Mouse (Mus musculus): ENCODE data around the gene Rbms3.

Rbms3 gene

DNA sequence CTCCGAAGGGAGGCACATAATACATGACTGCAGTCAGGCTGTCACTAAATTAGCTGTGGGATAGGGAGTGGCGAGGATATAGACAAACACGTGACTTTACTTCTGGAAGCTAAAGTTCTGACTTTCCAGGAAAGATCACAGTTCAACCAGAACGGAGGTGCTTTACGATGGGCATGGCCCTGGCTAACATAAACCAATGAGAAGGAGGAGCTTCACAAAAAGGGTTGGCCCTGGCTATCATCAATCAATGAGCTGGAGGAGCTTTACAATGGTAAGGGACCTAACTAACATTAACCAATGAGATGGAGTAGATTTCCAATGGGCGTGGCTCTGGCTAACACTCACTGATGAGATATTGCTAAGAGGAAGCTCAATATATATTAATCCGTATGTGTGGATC is 457.2 kb downstream of the Rbms3 start:
- DNase-seq, result no peak

DNA sequence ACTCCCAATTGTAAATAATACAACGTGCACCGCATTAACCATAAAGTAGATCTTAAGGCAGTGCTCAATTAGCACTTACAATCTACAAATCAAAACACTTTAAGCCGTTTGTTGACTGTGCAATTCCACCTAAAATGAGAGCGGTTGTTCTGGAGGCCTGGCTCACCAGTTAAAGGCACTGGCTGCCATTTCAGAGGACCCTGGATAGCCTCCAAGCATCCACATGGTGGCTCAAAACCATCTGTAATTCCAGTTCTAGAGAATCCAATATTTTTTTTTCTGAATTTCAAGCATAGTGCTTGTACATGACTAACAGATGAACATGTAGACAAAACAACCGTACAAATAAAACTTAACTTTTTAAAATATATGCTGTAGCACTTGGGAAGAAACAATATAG is 460.5 kb downstream of the Rbms3 start:
- no peak for DNase-seq

DNA sequence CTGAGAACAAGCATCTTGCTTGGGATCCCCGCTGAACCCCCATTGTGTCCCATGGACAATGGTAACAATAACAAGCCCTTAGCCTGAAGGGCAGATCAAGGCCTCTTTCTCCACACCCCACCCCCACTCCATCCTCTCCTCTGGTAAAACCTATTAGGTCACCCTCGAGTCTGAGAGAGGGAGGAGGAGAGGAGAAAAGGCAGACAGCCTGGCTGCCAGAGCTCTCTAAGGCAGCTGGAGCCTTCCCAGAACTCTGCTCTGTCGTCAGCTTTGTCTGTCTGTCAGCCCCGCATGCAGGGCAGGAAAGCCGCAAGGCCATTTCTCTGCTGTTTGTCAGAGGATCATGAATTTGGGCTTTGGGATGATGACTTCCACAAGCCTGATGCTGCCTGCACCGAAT is 466.6 kb downstream of the Rbms3 start:
- peak; percentile 25 for DNase-seq

DNA sequence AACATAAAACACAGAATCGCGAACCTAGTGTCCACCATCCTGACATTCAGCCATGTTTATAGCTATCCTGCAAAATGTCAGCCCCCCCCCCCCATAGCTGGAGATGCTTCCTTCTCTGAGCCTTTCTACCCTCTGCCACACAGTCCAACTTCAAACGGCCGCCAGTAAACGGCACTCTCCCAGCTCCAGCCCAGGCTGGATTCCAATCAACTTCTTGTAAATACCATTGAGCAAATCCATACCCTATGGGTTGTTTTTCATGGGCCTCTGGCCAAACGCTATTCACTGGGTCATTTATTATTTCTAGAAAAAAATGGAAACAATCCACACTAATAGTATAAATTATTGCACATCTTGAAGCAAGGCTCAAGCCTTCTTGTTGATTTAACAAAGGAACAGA is 468.6 kb downstream of the Rbms3 start:
- DNase-seq, result no peak

DNA sequence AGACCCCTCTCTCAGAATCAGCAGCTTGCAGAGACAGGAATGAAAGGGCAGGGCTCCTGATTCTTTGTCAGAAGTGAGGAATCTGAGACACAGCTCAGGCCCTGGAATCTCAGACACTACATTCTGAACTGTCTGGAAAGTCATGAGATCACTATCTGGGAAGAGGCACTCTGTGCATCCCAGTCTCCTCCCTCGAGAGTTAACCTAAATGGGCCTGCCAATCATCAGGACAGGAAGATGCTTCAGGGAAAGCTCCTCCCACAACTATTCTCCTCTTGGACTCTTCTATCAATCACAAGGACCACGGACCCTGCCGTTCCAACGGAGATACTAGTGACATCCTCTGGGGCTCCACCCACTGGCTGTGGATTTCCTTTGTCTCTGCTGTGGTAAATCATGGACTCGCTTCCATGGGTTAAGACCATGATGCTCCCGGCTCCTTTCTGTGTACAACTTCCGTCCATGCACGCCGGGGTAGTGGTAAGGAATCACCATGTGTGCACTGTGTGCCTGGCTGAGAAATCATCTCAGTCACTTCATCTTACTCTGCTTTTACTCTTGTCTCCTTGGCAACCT is 473.3 kb downstream of the Rbms3 start:
- no peak for DNase-seq

DNA sequence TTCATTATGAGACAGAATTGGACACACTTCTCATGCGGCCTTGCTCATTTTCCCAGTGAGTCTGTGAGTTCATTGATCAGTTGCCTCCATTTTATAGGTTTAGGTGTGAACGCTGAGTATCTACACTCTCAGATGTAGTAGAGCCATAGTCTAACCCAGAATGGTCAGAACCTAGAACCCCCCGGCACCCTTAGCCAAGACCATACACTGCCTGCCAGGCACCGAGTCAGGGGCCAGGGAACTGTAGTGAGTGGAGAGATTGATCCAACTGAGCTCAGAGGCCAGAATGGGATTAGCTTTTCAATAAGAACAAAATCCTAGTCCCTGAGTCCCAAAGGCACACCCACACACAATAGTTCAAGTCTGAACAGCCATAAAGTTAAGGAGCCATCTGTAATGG is 475.1 kb downstream of the Rbms3 start:
- DNase-seq, result no peak

DNA sequence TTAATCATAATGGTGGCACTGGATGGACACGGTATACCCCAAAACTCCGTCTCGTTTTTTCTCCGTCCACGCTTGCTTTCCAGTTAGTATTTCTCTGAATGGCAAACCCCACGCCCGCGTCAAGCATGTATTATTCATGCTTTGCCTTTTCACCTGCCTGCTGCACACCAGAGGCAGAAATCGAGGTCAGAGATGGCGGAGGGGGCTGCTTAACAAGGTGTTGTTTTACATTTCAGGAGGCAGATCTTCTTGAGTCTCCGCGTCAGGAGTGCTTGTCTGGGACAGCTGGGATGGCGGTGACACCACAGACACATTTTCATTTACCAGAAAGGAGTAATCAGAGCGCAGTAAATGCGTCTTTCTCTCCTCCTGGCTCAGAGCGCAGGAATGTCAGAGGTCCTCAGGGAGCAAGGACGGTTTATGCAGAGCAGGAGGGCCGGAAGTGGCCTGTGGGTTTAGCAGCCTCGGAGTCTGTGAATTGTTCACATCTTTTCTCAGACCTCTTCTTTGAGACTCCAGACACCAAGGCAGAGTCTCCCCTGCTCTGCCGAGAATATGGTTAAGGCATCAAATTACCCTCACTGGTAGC is 475.9 kb downstream of the Rbms3 start:
- DNase-seq, result no peak

DNA sequence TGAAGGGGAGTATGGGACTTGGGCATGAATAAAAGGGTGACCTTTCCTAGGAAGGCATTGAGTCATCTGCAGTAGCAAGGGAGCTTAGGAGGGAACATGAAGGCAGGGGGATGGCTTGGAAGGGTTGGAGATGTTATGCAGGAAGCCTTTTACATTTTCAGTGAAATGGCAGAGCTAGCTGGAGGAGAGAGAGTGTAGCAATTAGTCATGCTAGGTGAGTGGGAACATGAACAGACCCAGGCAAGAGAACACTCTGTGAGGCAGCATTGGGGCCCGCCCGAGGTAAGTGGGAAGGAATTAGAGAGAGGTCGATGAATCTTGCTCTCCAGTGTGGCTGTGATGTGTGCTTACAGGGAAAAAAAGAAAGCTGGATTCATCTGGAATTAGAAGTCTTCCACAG is 477.8 kb downstream of the Rbms3 start:
- no peak for DNase-seq

DNA sequence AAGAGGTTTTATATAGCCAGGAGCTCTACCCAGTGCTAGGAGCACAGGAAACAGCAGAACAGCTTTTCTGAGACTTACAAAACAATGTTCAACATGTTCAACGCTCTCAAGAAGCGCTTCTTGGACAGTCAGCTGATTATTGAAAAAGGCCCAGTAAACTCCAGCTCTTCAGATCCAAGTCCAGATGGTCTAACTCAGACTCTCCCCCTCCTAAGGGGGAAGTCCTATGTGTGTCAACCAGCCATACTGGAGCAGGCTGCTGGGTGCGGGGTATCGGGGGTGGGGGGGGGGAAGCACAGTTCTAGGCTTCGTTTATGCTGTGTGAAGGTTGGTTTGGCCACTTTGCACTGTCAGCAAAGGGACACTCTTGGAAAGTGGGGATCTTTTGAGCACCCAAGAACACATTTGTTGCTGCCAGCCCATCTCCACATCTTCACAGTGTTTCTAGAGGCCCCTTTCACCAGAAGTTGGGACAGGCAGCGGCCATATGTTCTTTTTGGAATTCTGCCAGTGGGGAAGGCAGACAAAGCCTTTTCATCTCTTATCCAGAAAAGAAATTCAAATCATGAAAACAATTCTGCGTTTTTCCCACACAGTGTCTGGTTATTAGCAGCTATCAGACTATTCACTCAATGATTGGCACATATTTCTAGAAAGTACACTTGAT is 485.5 kb downstream of the Rbms3 start:
- no peak for DNase-seq

DNA sequence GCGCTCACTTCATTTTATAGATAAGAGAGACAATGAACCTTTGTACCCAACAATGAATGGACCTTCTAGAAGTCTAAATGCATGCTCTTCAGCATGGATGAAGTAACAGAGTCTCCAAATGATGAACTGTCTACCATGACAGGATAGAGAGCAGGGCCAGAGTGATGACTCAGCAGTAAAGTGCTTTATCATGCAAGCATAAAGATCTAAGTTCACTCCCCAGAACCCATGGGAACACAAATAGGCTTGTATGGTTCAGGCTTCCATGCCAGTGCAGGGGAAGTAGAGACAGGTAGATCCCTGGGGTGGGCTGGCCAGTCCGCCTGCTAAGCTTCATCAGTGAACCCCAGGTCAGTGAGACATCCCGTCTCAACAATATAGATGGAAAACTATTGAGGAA is 489.7 kb downstream of the Rbms3 start:
- DNase-seq, result no peak

DNA sequence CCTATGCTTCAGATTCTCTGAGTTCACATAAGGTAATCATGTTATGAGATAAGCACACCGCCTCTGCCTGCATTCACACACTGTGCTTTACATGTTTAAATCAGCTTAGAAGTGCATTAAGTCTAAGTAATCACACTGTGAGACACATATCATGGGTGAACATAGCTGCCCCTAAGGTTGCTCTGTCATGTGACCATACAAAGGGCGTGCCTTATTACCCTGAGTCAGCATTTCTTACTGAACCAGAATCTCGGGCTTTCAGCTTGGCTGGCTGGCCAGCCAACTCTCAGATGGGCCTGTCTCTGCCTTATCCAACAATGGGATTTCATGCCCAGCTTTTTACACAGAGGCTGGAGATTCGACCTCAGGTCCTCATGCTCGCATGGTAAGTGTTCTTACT is 493.3 kb downstream of the Rbms3 start:
- DNase-seq, result no peak

DNA sequence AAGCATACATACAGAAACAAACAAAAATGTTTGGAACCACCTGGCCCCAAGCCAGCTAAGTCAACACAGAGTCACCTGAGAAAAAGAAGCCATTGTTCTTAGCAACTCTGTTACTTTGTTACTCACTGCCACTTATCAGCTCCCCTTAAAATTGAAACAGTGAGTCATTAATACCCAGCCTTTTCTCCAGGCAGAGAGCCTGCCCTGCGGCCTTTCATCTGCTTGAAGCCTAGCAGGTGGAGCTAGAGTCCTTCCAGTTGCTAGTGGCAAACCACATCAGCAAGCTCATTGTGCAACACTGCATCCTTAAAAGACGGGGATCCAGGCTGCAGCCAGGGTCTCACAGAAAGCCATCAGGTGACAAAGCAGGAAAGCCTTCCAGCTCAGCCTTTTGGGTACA is 495.7 kb downstream of the Rbms3 start:
- DNase-seq, result peak; percentile 54

DNA sequence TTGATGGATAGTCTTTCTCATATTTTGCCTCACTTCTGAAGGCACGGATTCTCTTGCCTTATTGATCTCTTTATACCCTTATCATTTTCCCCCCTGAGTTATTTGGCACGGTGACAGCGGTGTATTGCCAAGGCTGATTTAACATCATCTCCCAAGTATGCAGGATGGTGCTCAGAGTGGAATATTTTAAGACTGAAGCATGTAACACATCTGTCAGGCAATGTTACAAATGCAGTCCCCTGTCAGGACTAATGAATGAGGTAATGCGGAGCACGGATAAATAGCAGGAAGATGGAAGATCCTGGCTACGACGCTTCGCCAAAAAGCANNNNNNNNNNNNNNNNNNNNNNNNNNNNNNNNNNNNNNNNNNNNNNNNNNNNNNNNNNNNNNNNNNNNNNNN is 502.9 kb downstream of the Rbms3 start:
- DNase-seq, result no peak

DNA sequence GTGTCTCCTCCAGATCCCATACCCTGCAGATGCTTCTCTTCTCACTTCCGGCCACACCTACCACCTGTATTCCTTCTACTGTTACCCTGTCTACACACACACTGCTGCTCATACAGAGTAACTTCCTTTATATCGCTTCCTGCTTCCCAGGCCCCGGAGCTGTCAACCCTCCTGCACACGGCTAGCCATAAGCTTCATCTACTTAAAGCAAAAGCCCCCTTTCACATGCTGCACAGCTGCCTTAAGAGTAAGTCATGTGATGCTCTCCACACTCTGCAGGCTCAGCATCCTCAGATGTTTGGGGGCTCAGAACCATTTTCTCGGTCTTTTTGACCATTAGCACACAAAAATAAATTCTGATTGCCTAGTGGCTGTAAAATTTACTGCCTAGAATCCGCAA is 503.9 kb downstream of the Rbms3 start:
- no peak for DNase-seq

DNA sequence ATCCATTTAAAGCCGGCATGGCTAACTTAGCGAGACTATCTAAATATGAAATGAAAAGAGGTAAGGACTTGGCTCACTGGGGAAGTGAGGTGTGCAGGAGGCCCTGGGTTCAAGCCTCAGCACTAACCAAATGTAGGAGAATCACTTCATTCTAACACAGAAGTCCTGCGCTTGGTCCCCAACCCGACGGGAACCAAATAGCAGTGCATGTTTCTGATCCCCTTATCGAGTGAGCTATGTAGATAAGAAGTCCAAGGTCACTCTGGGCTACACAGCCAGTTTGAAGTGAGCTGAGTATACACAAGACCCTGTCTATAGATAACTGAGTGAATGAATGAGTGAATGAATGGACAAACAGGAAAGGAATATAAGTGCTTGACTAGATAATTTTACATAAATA is 508.1 kb downstream of the Rbms3 start:
- no peak for DNase-seq

DNA sequence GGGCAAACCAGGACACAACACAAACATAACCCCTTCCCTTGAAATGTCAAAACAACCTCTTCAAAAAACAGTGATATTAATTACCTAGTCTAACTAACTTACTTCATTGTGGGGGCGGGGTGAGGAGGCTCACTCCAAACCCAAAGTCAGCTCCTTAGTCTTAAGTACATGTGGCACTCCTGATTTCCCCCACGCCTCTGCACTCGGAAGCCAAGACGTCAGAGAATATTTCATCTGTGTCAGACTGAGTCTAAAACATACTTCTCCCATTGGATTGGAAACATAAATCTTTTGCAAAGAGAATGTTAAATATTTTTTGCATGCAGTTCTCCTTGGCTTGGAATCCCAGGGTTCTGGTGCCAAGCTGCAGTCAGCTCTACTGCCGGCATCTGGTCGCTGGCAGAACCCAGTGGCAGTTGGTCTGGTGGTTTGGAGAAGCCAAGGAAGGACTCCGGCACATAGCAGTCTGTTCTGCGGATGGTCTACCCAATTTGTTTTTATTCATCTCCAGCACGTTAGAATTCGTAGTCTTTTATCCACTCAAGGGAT is 512.5 kb downstream of the Rbms3 start:
- peak; percentile 42 for DNase-seq

DNA sequence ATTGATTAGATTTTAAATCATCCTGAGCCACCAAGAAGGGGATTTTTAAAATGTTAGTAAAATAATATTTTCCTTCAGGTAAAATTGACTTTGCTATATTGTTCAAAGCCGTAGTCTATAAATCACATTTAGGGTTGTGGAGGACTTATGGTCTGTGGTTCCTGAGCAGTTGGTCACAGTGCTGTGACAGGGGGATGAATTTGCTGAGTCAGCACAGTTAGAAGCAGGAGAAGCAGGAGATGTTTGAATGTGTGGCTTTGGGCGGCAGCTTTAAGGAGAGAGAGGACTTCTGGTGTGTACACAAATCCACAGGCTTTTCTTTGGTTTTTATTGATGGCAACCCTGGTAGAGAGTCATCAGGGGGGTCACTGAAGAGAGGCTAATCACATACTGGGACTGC is 514.1 kb downstream of the Rbms3 start:
- no peak for DNase-seq

DNA sequence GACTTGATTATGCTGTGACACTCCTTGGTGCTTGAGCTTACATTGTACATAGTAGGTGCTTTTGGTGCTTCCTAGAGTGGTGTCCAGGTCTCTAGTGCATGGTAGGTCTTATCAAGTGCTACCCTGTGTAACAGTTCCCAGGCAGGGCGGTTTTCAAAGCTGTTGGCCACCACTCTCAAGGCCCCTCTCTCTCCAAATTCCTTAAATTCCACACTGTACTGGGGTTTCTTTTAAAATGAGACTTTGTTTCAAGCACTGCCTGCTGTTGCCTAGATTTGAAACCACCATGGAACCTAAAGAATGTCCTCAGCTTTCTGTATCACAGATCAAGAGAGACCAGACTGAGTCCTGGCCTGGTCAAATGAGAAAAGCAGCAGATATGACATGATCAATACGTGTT is 516.1 kb downstream of the Rbms3 start:
- no peak for DNase-seq

DNA sequence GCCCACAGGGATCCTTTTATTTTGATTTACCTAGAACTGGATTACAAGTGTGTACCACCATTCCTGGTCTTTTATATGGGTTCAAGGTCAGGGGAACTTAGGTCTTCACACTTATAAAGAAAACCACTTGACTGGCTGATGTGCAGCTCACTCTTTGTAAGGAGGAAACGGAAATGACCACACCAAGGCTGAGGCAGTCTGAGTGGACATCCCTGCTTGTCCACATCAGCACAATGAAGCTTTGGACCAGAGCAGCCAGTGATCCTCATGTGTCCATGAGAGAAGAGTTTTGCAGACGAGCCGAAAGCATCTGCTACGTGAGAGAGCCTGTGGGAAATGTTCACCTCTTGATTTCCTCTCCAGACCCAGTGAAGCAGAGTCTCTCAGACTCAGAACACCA is 521.8 kb downstream of the Rbms3 start:
- no peak for DNase-seq

DNA sequence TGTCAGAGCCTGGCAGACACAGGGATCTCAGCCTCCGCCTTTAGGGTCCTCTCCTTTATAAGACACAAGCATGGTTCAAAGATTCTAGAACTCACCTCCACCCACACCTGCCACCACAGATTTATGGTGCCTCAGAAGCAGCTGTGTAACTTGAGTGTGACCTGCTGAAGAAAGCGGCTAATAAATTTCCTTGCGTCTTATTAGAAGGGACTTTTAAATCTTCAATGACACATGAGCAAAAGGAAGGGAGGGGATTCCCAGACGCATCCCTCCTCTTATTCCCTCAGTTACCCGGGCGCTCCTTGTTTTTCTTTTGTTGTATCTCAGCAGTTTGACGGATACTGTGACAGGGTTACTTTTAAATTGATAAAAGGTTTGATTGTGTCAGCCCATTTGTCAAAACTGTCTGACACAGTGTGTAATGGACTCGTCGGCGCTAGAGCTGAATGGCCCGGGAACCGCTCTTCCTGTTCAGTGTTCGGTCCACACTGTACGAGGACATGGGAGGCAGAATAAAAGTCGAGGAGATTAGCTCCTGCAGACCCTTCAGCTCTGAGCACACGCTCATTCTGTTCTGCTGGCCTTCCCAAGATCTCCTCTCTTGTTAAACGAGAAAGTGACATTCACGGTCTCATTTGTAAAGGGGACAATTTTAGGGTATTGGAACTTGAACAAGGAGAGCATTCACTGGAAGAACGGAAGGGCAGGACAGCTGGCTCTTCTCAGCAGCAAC is 527.3 kb downstream of the Rbms3 start:
- no peak for DNase-seq

DNA sequence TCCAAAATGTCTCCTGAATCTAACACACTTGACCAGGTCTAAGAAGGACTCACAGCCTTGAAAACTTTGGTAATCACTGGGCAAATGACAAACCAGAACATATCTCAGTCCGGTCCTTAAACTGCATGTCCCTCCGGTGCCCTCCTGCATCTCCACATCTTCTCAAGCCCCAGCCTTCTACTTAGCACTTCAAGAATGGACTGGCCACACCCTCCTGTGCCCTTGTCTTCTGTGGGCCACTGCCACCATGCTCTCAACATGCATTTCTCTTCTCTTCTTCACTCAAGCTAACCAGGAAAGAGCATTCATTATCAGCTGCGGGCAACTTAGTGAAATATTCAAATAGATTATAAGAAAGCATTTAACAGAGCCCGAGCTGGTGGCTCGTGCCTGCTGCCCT is 529.5 kb downstream of the Rbms3 start:
- DNase-seq, result no peak

DNA sequence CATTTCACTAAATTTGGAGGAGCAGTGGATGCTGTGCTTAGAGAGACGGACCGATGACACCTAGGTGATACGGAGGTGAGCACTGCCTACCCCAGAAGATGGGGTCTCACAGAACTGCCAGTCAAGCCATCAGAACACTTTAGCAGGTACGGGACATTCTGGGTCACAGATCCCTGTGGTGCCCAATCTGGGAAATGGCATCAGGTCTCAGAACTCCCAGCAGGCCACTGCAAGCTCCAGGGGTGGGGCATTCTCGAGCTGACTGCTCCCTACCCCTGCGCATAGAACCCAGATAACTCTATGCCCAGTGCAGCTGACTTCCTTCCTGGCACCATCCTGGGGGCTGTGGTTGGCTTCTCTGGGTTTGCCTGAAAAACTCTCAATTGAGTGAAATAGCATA is 536.2 kb downstream of the Rbms3 start:
- DNase-seq, result no peak

DNA sequence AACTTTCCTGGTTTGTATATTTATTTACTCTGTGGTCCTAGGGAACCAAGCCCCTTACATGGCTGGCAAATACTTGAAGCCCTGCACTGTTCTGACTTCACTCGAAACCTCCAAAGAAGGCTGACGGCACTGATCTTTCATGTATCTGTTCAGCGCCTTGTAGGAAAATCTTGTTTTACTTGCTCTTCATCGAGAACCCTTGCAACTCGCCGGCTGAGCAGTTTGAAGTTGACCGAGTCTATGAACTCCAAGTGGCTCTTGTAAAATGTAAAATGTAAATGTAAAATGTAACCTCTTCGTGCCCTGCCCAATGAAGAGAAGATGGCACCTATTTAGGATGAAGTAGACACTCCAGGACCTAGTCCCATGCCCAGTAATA is 537.5 kb downstream of the Rbms3 start:
- DNase-seq, result no peak
